Mouse (Mus musculus) midbrain, embryonic 12.5 days (tissue): Measurements from ENCODE around the gene Gm36176. TPM values are rescaled to one million over a fixed set of nuclear protein-coding genes. Genes with fewer than 3 reads are reported as not detected.

Source experiments
- ATAC-seq: fragments of 200-750 bp; cut with Nextera tagmentation; 2 replicates; pipeline ENCODE4 v1.8.0; 2017; ENCODE audit warnings: low read depth, moderate TSS enrichment, moderate library complexity; ENCODE audit not compliant: low FRiP score
- H3K27ac ChIP-seq: fragments of 300-500 bp; sonication (generic); replicated peaks from 2 replicates; pipeline ENCODE4 v1.5.1; 2016; ENCODE audit warnings: mild to moderate bottlenecking
- H3K27me3 ChIP-seq: fragments of 300-500 bp; sonication (generic); 2 replicates; pipeline ENCODE4 v1.6.1; 2016; ENCODE audit warnings: mild to moderate bottlenecking
- H3K36me3 ChIP-seq: fragments of 300-500 bp; sonication (generic); 2 replicates; pipeline ENCODE4 v1.6.1; 2016
- H3K4me1 ChIP-seq: fragments of 300-500 bp; sonication (generic); 2 replicates; pipeline ENCODE4 v1.6.1; 2016
- H3K4me2 ChIP-seq: fragments of 300-500 bp; sonication (generic); replicated peaks from 2 replicates; pipeline ENCODE4 v1.6.1; 2016; ENCODE audit warnings: mild to moderate bottlenecking, moderate library complexity
- H3K4me3 ChIP-seq: fragments of 300-500 bp; sonication (generic); 2 replicates; pipeline ENCODE4 v1.5.1; 2016; ENCODE audit warnings: mild to moderate bottlenecking
- H3K9ac ChIP-seq: fragments of 300-500 bp; sonication (generic); replicated peaks from 2 replicates; pipeline ENCODE4 v1.6.1; 2016; ENCODE audit warnings: mild to moderate bottlenecking, moderate library complexity
- H3K9me3 ChIP-seq: fragments of 300-500 bp; sonication (generic); 2 replicates; pipeline ENCODE4 v1.6.1; 2016; ENCODE audit warnings: mild to moderate bottlenecking
- WGBS: fragments of 180-500 bp; shearing (Covaris S2); methylation state at CpG from one replicate; pipeline ENCODE4 v1.1.7; 2016; 5-methylcytosine and 5-hydroxymethylcytosine counted together
- polyA plus RNA-seq: library from polyadenylated mRNA; unstranded; fragments of >200 nt; fragmentation: Nextera tagmentation; extraction: Ambion mirVana; gene quantifications from 2 replicates; pipeline ENCODE4 v1.2.1, GENCODE M21; 2016

The Gm36176 gene
- polyA plus RNA-seq, 1 experiment from 2014 or later, result not detected

- H3K27me3 ChIP-seq, result no peaks in the 10 kb centered on the region
- no peak overlapping the region for H3K4me2 ChIP-seq
- no peaks in the 10 kb centered on the region for H3K36me3 ChIP-seq
- no peaks in the 10 kb centered on the region for H3K4me1 ChIP-seq
- 82% methylated on average over 6 of the region's 6 CpGs for WGBS
- H3K27ac ChIP-seq, result no peak overlapping the region
- no peak overlapping the region for H3K9ac ChIP-seq
- no peak for ATAC-seq
- peaks cover 6% of the 10 kb centered on the region; the same call in 1 of the 2 replicates for H3K9me3 ChIP-seq
- no peak overlapping the region for H3K4me3 ChIP-seq
Observed at GRCm38 (mm10) chr10:77839006-77839405, 7.6 kb upstream of the Gm36176 start.

- 18% methylated on average over 2 of the region's 2 CpGs for WGBS
- ATAC-seq, result no peak
Observed at GRCm38 (mm10) chr10:77846961-77847360, 358 bp downstream of the Gm36176 start.

GRCm38 (mm10) chr10:77847538-77847937 lies 935 bp downstream of the Gm36176 start:
- H3K27ac ChIP-seq, result no peak overlapping the region
- H3K4me2 ChIP-seq, result no peak overlapping the region
- no peak overlapping the region for H3K9ac ChIP-seq
- no peaks in the 10 kb centered on the region for H3K27me3 ChIP-seq
- H3K4me3 ChIP-seq, result no peak overlapping the region
- peaks cover 6% of the 10 kb centered on the region; the same call in 1 of the 2 replicates for H3K9me3 ChIP-seq
- no peak for ATAC-seq
- no peaks in the 10 kb centered on the region for H3K36me3 ChIP-seq
- 84% methylated on average over 2 of the region's 2 CpGs for WGBS
- no peaks in the 10 kb centered on the region for H3K4me1 ChIP-seq

More at GRCm38 (mm10) chr10:77846961-77847360, 358 bp downstream of the Gm36176 start:
- H3K27me3 ChIP-seq, result no peaks in the 10 kb centered on the region
- H3K9me3 ChIP-seq, result peaks cover 6% of the 10 kb centered on the region; the same call in 1 of the 2 replicates
- no peak overlapping the region for H3K4me2 ChIP-seq
- no peak overlapping the region for H3K27ac ChIP-seq
- no peak overlapping the region for H3K9ac ChIP-seq
- H3K36me3 ChIP-seq, result no peaks in the 10 kb centered on the region
- no peak overlapping the region for H3K4me3 ChIP-seq
- no peaks in the 10 kb centered on the region for H3K4me1 ChIP-seq

DNA sequence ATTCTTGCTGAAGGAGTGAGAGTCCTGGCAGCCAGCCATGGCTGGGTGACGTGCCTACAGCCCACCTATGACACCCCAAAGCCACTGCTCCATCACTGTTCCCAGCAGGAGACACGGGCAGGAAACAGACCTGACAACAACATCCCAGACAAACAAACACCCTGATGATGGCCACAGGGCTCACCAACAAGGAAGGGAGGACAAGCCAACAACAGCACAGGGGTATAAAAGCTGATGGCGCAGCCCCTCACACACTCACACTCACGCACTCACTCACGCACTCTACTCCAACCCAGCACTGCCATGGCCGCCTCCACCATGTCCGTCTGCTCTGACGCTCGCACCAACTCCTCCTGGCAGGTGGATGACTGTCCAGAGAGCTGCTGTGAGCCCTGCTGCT lies 6.0 kb downstream of the Gm36176 start, which contains the start of gene Gm10318:
Gene Gm10318 (plus strand): TSS at position 301 of the 400 bp plus-strand sequence.
- no peak for ATAC-seq
- Histone ChIP-seq H3K4me1 (no peaks in the 10 kb centered on the region), H3K27me3 (no peaks in the 10 kb centered on the region), H3K27ac (peak within 1 kb of the TSS; percentile 42; the same call in 1 of the 2 replicates), H3K36me3 (no peaks in the 10 kb centered on the region), H3K9ac (no peak within 1 kb of the TSS), H3K4me3 (no peak within 1 kb of the TSS), H3K9me3 (no peaks in the 10 kb centered on the region), H3K4me2 (no peak within 1 kb of the TSS)
- 76% methylated on average over 9 of the region's 9 CpGs for WGBS

- H3K9me3 ChIP-seq, result no peaks in the 10 kb centered on the region
- ATAC-seq, result no peak
- H3K36me3 ChIP-seq, result no peaks in the 10 kb centered on the region
- H3K9ac ChIP-seq, result no peak within 1 kb of the TSS
- 56% methylated on average over 7 of the region's 7 CpGs for WGBS
- H3K27ac ChIP-seq, result no peak within 1 kb of the TSS
- no peaks in the 10 kb centered on the region for H3K27me3 ChIP-seq
- H3K4me2 ChIP-seq, result no peak within 1 kb of the TSS
- H3K4me1 ChIP-seq, result peaks cover 6% of the 10 kb centered on the region; the same call in 1 of the 2 replicates
- no peak within 1 kb of the TSS for H3K4me3 ChIP-seq
Observed at GRCm38 (mm10) chr10:77861675-77862074, 15.1 kb downstream of the Gm36176 start, which contains the start of gene Gm3285. Gm3285 (plus strand) TSS chr10:77861975.

- Histone ChIP-seq H3K27ac (no peak overlapping the region), H3K4me3 (peak overlapping the region; percentile 19), H3K9me3 (no peaks in the 10 kb centered on the region), H3K27me3 (no peaks in the 10 kb centered on the region), H3K9ac (peak overlapping the region; percentile 15; the same call in 1 of the 2 replicates), H3K4me1 (peaks cover 6% of the 10 kb centered on the region; the same call in 1 of the 2 replicates), H3K4me2 (peak overlapping the region; percentile 33), H3K36me3 (no peaks in the 10 kb centered on the region)
- 34% methylated on average over 14 of the region's 14 CpGs for WGBS
- ATAC-seq, result peak; percentile 66; the same call in 1 of the 2 replicates
Observed at GRCm38 (mm10) chr10:77864067-77864761, 17.6 kb downstream of the Gm36176 start.

- H3K27ac ChIP-seq, result no peak overlapping the region
- ATAC-seq, result no peak
Observed at GRCm38 (mm10) chr10:77864762-77865143, 18.1 kb downstream of the Gm36176 start.

DNA sequence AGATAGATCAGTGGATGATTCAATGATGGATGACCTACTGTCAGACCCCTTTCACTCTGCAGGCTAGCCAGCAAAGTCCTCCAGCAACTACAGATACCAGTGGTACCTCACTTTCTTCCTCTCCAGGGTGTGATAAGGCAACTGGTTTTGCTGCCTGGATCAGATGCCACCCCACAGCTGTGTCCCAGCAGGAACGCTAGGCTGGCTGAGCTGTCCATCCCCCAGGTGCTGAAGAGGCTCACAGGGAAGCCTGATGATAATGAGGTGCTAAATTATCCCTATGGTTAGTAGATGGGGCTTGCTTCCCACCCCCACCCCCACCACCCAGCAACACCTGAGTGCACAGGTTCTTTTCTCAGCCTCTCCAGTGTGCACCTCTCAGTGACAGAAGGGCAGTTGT lies 20.9 kb downstream of the Gm36176 start:
- H3K9me3 ChIP-seq, result no peaks in the 10 kb centered on the region
- no peak overlapping the region for H3K27ac ChIP-seq
- H3K4me1 ChIP-seq, result peaks cover 6% of the 10 kb centered on the region; the same call in 1 of the 2 replicates
- no peak overlapping the region for H3K4me3 ChIP-seq
- H3K9ac ChIP-seq, result no peak overlapping the region
- H3K36me3 ChIP-seq, result no peaks in the 10 kb centered on the region
- no peak overlapping the region for H3K4me2 ChIP-seq
- no peaks in the 10 kb centered on the region for H3K27me3 ChIP-seq
- ATAC-seq, result no peak
- WGBS, result 25% methylated on average over 1 of the region's 1 CpGs

More at GRCm38 (mm10) chr10:77864762-77865143, 18.1 kb downstream of the Gm36176 start:
- Histone ChIP-seq H3K4me2 (peak overlapping the region; percentile 33), H3K27me3 (no peaks in the 10 kb centered on the region), H3K9me3 (no peaks in the 10 kb centered on the region), H3K4me3 (peak overlapping the region; percentile 19), H3K36me3 (no peaks in the 10 kb centered on the region), H3K4me1 (peaks cover 6% of the 10 kb centered on the region; the same call in 1 of the 2 replicates), H3K9ac (peak overlapping the region; percentile 15; the same call in 1 of the 2 replicates)
- WGBS, result 40% methylated on average over 11 of the region's 11 CpGs

DNA sequence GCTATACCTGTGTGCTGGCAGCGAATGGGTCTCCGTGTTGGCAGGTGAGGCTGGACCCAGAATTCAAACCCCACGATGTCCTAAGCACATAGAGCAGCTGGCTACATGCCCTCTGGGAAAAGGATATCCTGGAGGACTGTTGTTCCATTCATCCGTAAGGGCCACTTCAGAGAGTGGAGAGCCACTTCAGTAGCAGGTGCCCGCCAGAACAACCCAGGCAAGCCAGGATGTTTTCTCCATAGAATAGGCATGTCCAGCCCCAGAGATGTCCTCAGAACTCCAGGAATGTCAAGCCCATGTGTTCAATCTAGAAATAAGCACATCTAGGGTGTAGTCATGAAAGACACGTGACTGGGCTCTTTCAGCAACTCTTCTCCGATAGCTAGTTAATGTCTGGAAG lies 23.0 kb downstream of the Gm36176 start:
- Histone ChIP-seq H3K4me2 (no peak overlapping the region), H3K4me3 (no peak overlapping the region), H3K9ac (no peak overlapping the region), H3K27me3 (no peaks in the 10 kb centered on the region), H3K4me1 (peaks cover 3% of the 10 kb centered on the region; the same call in 1 of the 2 replicates), H3K27ac (no peak overlapping the region), H3K36me3 (no peaks in the 10 kb centered on the region), H3K9me3 (no peaks in the 10 kb centered on the region)
- WGBS, result 81% methylated on average over 7 of the region's 7 CpGs
- ATAC-seq, result no peak

DNA sequence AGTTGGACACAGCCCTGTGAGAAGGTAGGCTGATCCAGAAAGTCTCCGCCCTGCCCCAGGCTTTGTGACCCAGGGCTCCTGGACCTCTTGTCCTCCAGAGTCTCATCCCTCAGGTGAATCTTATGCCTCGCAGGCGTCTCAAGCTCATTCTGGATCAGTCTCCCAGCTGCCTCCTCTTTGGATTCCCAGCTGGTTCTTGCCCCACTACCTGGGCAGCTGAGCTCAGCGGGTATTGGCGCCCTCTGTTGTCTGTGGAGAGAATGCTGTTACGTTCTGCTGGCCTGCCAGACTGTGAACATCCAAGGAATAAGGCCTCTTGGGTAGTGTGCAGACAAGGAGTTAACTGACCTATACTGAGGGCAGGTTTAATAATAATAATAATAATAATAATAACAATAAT lies 32.4 kb downstream of the Gm36176 start:
- Histone ChIP-seq H3K4me2 (no peak overlapping the region), H3K36me3 (no peaks in the 10 kb centered on the region), H3K4me3 (no peak overlapping the region), H3K9me3 (no peaks in the 10 kb centered on the region), H3K27me3 (no peaks in the 10 kb centered on the region; the same call in 1 of the 2 replicates), H3K4me1 (no peaks in the 10 kb centered on the region), H3K9ac (no peak overlapping the region), H3K27ac (no peak overlapping the region)
- WGBS, result 61% methylated on average over 6 of the region's 6 CpGs
- ATAC-seq, result no peak

GRCm38 (mm10) chr10:77880305-77880704 lies 33.7 kb downstream of the Gm36176 start:
- H3K4me3 ChIP-seq, result no peak overlapping the region
- H3K9ac ChIP-seq, result no peak overlapping the region
- no peak for ATAC-seq
- H3K27ac ChIP-seq, result no peak overlapping the region
- H3K4me2 ChIP-seq, result no peak overlapping the region
- no peaks in the 10 kb centered on the region for H3K36me3 ChIP-seq
- H3K4me1 ChIP-seq, result no peaks in the 10 kb centered on the region
- WGBS, result 86% methylated on average over 3 of the region's 3 CpGs
- H3K27me3 ChIP-seq, result no peaks in the 10 kb centered on the region; the same call in 1 of the 2 replicates
- no peaks in the 10 kb centered on the region for H3K9me3 ChIP-seq

GRCm38 (mm10) chr10:77882553-77882952 lies 36.0 kb downstream of the Gm36176 start:
- H3K36me3 ChIP-seq, result no peaks in the 10 kb centered on the region
- H3K4me1 ChIP-seq, result no peaks in the 10 kb centered on the region
- 85% methylated on average over 5 of the region's 5 CpGs for WGBS
- H3K4me3 ChIP-seq, result no peak overlapping the region
- no peak for ATAC-seq
- H3K27me3 ChIP-seq, result no peaks in the 10 kb centered on the region; the same call in 1 of the 2 replicates
- H3K9ac ChIP-seq, result no peak overlapping the region
- H3K9me3 ChIP-seq, result no peaks in the 10 kb centered on the region
- H3K4me2 ChIP-seq, result no peak overlapping the region
- no peak overlapping the region for H3K27ac ChIP-seq
